Comparison of ENCODE assay signal across 10 mouse cellular contexts in the genomic region with DNA sequence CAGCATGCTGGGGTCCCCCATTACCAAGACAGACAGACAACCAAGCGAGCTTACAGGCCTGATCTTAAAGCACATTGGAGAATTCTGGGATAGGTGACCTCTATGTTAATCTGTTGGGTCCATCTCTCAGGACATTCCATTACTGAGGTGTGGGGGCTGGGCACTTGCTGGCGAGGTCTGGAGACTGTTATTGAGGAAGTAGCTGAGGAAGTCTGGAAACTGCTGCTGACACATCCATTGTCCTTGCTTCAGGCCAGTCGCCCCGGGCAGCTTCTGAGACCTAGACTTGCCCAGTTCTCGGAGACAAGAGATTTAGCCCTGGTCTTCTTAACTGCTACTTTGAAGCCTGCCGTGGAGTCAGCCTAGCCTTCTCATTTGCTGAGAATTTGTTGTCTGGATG.
DNase-seq lines count a peak whose midpoint lies in the region; ATAC-seq and TF ChIP-seq lines count a peak whose summit lies in the region.
"Had no signal": no experiment of that assay in that cellular context is flagged by ENCODE, and none has a peak within 500 bp of the region (broad histone marks: within the 10 kb centered on the region; RNA-seq: fewer than 3 reads in every experiment).

No protein-coding gene starts in this region.

- DNase-seq in heart, adult 18-20 months, result peak; percentile 9 to 10
- no peak for DNase-seq in heart, adult 8-10 months (ENCODE audit: low spot score)
- peak; percentile 58 for DNase-seq in adrenal gland, postnatal 14 days
- peak; percentile 34 to 44 for DNase-seq in heart, postnatal 10 days
- DNase-seq in liver, adult 2 months (ENCODE audit: extremely low read depth, low read depth, low spot score), result peak; percentile 1
- DNase-seq in layer of hippocampus, adult 2 months (ENCODE audit: low spot score in 2 of 2), result no peak
- DNase-seq in layer of hippocampus, adult 9-10 months (ENCODE audit: low spot score), result no peak

- H3K27me3 ChIP-seq in liver, adult 2 months (ENCODE audit: control insufficient read depth, insufficient read depth, low read length), result no peaks in the 10 kb centered on the region
- no peaks in the 10 kb centered on the region for H3K27me3 ChIP-seq in forebrain, embryonic 12.5 days
- H3K27me3 ChIP-seq: hindbrain, embryonic 15.5 days had no signal

- intact Hi-C loops in heart, postnatal 10 days (cut with DNase I), result no loop called here

- no peak for ATAC-seq in forebrain, embryonic 12.5 days (ENCODE audit: low FRiP score)

- no peaks in the 10 kb centered on the region for H3K9me3 ChIP-seq in forebrain, embryonic 12.5 days

- no peak overlapping the region for H3K27ac ChIP-seq in liver, adult 2 months (replicated peaks; ENCODE audit: insufficient read depth, low read depth, low read length)
- no peak overlapping the region for H3K27ac ChIP-seq in forebrain, embryonic 12.5 days
- no peak overlapping the region for H3K27ac ChIP-seq in layer of hippocampus, adult 2 months
- H3K27ac ChIP-seq: hindbrain, embryonic 15.5 days; left cerebral cortex, adult 2 months had no signal

- TF ChIP-seq CTCF in liver, adult 2 months (IDR thresholded peaks at IDR 0.05; ENCODE audit: low read depth, low read length), result no peak
- no peak for TF ChIP-seq CTCF in layer of hippocampus, adult 2 months (conservative IDR thresholded peaks at IDR 0.05)

- no peak overlapping the region for H3K4me2 ChIP-seq in forebrain, embryonic 12.5 days
- H3K4me2 ChIP-seq: hindbrain, embryonic 15.5 days had no signal

- H3K4me1 ChIP-seq in liver, adult 2 months (ENCODE audit: control insufficient read depth, insufficient read depth, low read length), result no peaks in the 10 kb centered on the region
- H3K4me1 ChIP-seq in forebrain, embryonic 12.5 days, result no peaks in the 10 kb centered on the region
- H3K4me1 ChIP-seq: hindbrain, embryonic 15.5 days had no signal

- H3K36me3 ChIP-seq in liver, adult 2 months (ENCODE audit: control insufficient read depth, insufficient read depth, low read length), result no peaks in the 10 kb centered on the region
- H3K36me3 ChIP-seq in forebrain, embryonic 12.5 days (replicated peaks), result no peaks in the 10 kb centered on the region
- H3K36me3 ChIP-seq: hindbrain, embryonic 15.5 days had no signal

- no peak overlapping the region for H3K9ac ChIP-seq in liver, adult 2 months (ENCODE audit: low read depth, low read length)
- no peak overlapping the region for H3K9ac ChIP-seq in forebrain, embryonic 12.5 days
- H3K9ac ChIP-seq: hindbrain, embryonic 15.5 days had no signal

- 61% methylated on average over 6 of the region's 6 CpGs for WGBS in liver, adult 2 months
- 66% methylated on average over 6 of the region's 6 CpGs for WGBS in forebrain, embryonic 12.5 days

- H3K79me2 ChIP-seq in liver, adult 2 months (ENCODE audit: control insufficient read depth, insufficient read depth, low read length), result no peaks in the 10 kb centered on the region

- no peak for TF ChIP-seq POLR2A in liver, adult 2 months (IDR thresholded peaks at IDR 0.05; ENCODE audit: extremely low read depth, insufficient read depth, low read length)

- H3K4me3 ChIP-seq in liver, adult 2 months (ENCODE audit: insufficient read depth, low read depth, low read length), result no peak overlapping the region
- H3K4me3 ChIP-seq in forebrain, embryonic 12.5 days (replicated peaks), result no peak overlapping the region
- H3K4me3 ChIP-seq in layer of hippocampus, adult 2 months, result no peak overlapping the region
- H3K4me3 ChIP-seq: hindbrain, embryonic 15.5 days; left cerebral cortex, adult 2 months had no signal

Comparison
In these comparisons a context has a peak if more than half of its experiments do, and no peak if none do; other contexts are left out.
1. DNase-seq: peak in heart, adult 18-20 months (2 of 2), adrenal gland, postnatal 14 days (single experiment), heart, postnatal 10 days (2 of 2) and liver, adult 2 months (single experiment); none in heart, adult 8-10 months (single experiment), layer of hippocampus, adult 2 months (0 of 2) and layer of hippocampus, adult 9-10 months (single experiment).